In genomic region chr2:92904307-92904859, GRCm38 (mm10) we compare ENCODE assay signal across 9 mouse cellular contexts. TPM values are rescaled to one million over a fixed set of nuclear protein-coding genes. Genes with fewer than 3 reads are reported as not detected.
DNase-seq lines count a peak whose midpoint lies in the region; ATAC-seq and TF ChIP-seq lines count a peak whose summit lies in the region.
"Had no signal": no experiment of that assay in that cellular context is flagged by ENCODE, and none has a peak within 500 bp of the region (broad histone marks: within the 10 kb centered on the region; RNA-seq: fewer than 3 reads in every experiment).

No protein-coding gene starts in this region.

- no peaks in the 10 kb centered on the region for H3K36me3 ChIP-seq in midbrain, embryonic 12.5 days
- H3K36me3 ChIP-seq: liver, embryonic 15.5 days had no signal

- peak; percentile 99 for TF ChIP-seq CTCF in layer of hippocampus, adult 2 months (conservative IDR thresholded peaks at IDR 0.05)

- peaks cover 8% of the 10 kb centered on the region; the same call in 1 of the 2 replicates for H3K27me3 ChIP-seq in midbrain, embryonic 12.5 days

- no peak overlapping the region; the same call in 1 of the 2 replicates for H3K4me3 ChIP-seq in layer of hippocampus, adult 2 months
- no peak overlapping the region for H3K4me3 ChIP-seq in midbrain, embryonic 12.5 days
- H3K4me3 ChIP-seq: liver, embryonic 15.5 days had no signal

- H3K4me2 ChIP-seq in midbrain, embryonic 12.5 days (replicated peaks): no peak overlapping the region
- H3K4me2 ChIP-seq: liver, embryonic 15.5 days had no signal

- 26% methylated on average over 8 of the region's 8 CpGs for whole genome bisulfite sequencing in midbrain, embryonic 12.5 days

- H3K4me1 ChIP-seq in midbrain, embryonic 12.5 days: no peaks in the 10 kb centered on the region; the same call in 1 of the 2 replicates
- H3K4me1 ChIP-seq: liver, embryonic 15.5 days had no signal

- peak; percentile 72 for ATAC-seq in frontal cortex, adult (ENCODE audit: low TSS enrichment)
- peak; percentile 52; the same call in 1 of the 2 replicates for ATAC-seq in midbrain, embryonic 12.5 days (ENCODE audit: low FRiP score, low read depth)

- DNase-seq in heart, adult 8-10 months (ENCODE audit: low spot score): peak; percentile 53
- no peak for DNase-seq in heart, adult 11 months
- DNase-seq in CD8-positive naive resting alpha-beta T cell, adult 2 months (ENCODE audit: low read depth in 2 of 2, low spot score in 2 of 2): peak; percentile 20 to 32
- peak; percentile 78 for DNase-seq in cerebellum, adult 9-10 months
- DNase-seq in layer of hippocampus, adult 2 months (ENCODE audit: low spot score in 2 of 2): peak; percentile 70 to 80
- peak; percentile 62 for DNase-seq in thymus, postnatal 25 days

- H3K9me3 ChIP-seq in midbrain, embryonic 12.5 days: no peaks in the 10 kb centered on the region
- H3K9me3 ChIP-seq: liver, embryonic 15.5 days had no signal

- H3K9ac ChIP-seq in midbrain, embryonic 12.5 days (replicated peaks): no peak overlapping the region
- H3K9ac ChIP-seq: liver, embryonic 15.5 days had no signal

- peak overlapping the region; percentile 86 for H3K27ac ChIP-seq in layer of hippocampus, adult 2 months
- H3K27ac ChIP-seq in midbrain, embryonic 12.5 days (replicated peaks): no peak overlapping the region
- H3K27ac ChIP-seq: liver, embryonic 15.5 days had no signal

RNA-seq across cellular contexts. Expression of gene Syt13, which starts 10.5 kb away (rescaled TPM):
- under 1 TPM; 0.25 to 0.94 (median 0.38) TPM for total RNA-seq in heart, adult 8-10 months (2022)
- total RNA-seq in layer of hippocampus, adult 2 months (2021): 100 to 1,000 TPM; 153 to 163 TPM
- polyA plus RNA-seq in midbrain, embryonic 12.5 days (2016; fragmentation: Nextera tagmentation; extraction: Ambion mirVana): 32.5 and 33.3 TPM in 2 replicates

Comparison
In these comparisons a context has a peak if more than half of its experiments do, and no peak if none do; other contexts are left out.
1. RNA of gene Syt13, which starts 10.5 kb away (total RNA-seq): 153 to 163 TPM in layer of hippocampus, adult 2 months; 0.25 to 0.94 TPM in heart, adult 8-10 months; every median in the first group is over 10 times any median in the second.